Mouse (Mus musculus): ENCODE data around the gene Msh5. TPM values are rescaled to one million over a fixed set of nuclear protein-coding genes. Genes with fewer than 3 reads are reported as not detected.

Gene Msh5
- polyA plus RNA-seq (2015; fragmentation: Nextera tagmentation; extraction: Ambion mirVana): 1.4 and 3.0 TPM in 2 replicates

DNA sequence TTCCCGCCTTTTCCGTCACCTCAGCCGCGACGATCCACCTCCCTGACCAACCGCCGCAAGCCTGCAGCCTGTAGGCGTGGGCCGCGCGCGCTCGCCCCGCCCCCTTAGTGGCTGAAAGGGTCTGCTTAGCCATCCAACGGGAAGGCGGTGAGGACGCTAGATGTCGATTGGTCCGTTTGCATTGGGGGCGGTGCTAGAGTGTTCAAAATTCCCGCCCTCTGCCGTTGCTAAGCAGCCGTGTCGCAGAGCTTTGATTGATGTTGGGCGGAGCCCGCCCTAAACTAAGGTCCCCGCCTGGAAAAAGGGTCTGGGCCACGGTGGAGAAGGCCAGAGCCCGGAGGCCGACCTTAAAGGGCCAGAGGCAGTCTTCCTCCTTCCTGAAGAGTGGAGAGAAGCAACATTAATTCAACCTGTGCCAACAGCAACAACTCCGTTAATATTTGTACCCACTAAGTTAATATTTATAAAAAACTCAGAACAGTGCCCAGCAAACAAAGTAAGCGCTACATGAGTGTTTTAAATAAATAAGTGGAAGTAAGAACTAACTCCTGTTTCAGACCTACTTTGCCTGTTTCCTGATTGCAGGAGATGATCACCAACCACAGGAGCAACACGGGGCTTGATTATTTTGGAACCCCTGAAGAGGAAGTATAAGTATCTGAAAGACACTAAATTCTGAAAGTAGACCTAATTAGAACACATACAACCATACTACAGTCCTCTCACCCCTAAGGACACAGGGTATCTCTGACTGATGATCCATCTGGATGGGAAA lies at the start of gene Msh5:
Gene Msh5 (minus strand): TSS at position 65 of the 775 bp plus-strand sequence.
- H3K4me3 ChIP-seq (ENCODE audit: low read depth, low read length): peak within 1 kb of the TSS; percentile 51
- H3K4me2 ChIP-seq (replicated peaks; ENCODE audit: low read depth): peak within 1 kb of the TSS; percentile 94
- no peaks in the 10 kb centered on the region for H3K27me3 ChIP-seq (replicated peaks; ENCODE audit: control insufficient read depth, insufficient read depth, low read length)
- H3K4me1 ChIP-seq (replicated peaks; ENCODE audit: control insufficient read depth, insufficient read depth, low read length): peaks cover 12% of the 10 kb centered on the region
- no peak for TF ChIP-seq CTCF (IDR thresholded peaks at IDR 0.05; ENCODE audit: low read depth)
- peak within 1 kb of the TSS; percentile 97 for H3K27ac ChIP-seq (ENCODE audit: low read depth, low read length)
- H3K9me3 ChIP-seq (ENCODE audit: control insufficient read depth): no peaks in the 10 kb centered on the region
- under 1% methylated on average over 33 of the region's 33 CpGs for WGBS
- H3K9ac ChIP-seq (ENCODE audit: low read depth, low read length): peak within 1 kb of the TSS; percentile 79
- ATAC-seq: peak; percentile 91
- no peaks in the 10 kb centered on the region for H3K36me3 ChIP-seq (ENCODE audit: control insufficient read depth, insufficient read depth)

DNA sequence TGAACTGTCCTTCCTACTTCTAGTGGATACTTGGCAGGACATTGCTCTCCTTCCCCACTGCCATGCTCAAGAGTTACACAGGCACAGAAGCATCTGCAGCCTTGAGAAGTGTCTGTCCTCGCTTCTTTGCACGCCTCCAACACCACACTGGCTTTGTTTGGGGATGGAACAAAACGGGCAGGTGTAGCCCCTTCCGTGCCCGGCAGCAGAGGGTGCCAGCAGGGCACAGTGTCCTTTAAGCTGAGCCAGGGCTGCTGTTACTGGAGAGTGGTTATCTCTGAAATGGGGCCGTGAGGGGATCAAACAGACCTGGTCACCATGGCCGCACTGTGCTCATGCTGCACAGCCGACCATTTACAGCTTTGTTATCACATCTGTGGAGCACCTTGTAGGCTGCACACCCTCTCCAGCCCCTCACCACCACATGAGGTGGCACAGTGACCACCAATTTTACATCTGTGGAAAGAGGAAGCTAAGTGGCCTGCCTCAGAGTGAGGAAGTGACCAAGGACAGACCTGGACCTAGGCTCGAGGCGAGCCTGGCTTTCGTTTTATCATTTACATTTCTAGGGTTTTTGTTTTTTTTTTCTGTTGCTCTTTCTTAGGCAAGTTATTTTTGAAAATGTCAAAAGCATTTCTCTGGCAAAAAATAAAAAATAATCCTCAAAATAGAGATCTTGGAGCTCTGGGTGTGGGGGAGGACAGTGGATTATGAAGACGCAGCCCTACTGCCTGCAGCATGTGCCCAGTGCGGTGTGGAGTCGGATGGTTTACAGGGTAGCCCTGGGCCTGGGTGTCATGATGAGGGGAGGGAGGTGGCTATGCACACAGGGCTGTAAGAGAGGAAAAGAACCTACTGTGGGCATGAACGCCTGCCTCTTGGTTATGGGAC lies 48.2 kb upstream of the Msh5 start:
- no peaks in the 10 kb centered on the region for H3K9me3 ChIP-seq (ENCODE audit: control insufficient read depth)
- H3K36me3 ChIP-seq (ENCODE audit: control insufficient read depth, insufficient read depth): peaks cover 87% of the 10 kb centered on the region
- H3K4me3 ChIP-seq (ENCODE audit: low read depth, low read length): no peak overlapping the region
- no peak overlapping the region for H3K4me2 ChIP-seq (replicated peaks; ENCODE audit: low read depth)
- H3K9ac ChIP-seq (ENCODE audit: low read depth, low read length): no peak overlapping the region
- TF ChIP-seq CTCF (IDR thresholded peaks at IDR 0.05; ENCODE audit: low read depth): no peak
- H3K4me1 ChIP-seq (replicated peaks; ENCODE audit: control insufficient read depth, insufficient read depth, low read length): peaks cover 7% of the 10 kb centered on the region; the same call in 1 of the 2 replicates
- no peak overlapping the region for H3K27ac ChIP-seq (ENCODE audit: low read depth, low read length)
- 74% methylated on average over 15 of the region's 15 CpGs for WGBS
- ATAC-seq: no peak
- no peaks in the 10 kb centered on the region for H3K27me3 ChIP-seq (replicated peaks; ENCODE audit: control insufficient read depth, insufficient read depth, low read length)

DNA sequence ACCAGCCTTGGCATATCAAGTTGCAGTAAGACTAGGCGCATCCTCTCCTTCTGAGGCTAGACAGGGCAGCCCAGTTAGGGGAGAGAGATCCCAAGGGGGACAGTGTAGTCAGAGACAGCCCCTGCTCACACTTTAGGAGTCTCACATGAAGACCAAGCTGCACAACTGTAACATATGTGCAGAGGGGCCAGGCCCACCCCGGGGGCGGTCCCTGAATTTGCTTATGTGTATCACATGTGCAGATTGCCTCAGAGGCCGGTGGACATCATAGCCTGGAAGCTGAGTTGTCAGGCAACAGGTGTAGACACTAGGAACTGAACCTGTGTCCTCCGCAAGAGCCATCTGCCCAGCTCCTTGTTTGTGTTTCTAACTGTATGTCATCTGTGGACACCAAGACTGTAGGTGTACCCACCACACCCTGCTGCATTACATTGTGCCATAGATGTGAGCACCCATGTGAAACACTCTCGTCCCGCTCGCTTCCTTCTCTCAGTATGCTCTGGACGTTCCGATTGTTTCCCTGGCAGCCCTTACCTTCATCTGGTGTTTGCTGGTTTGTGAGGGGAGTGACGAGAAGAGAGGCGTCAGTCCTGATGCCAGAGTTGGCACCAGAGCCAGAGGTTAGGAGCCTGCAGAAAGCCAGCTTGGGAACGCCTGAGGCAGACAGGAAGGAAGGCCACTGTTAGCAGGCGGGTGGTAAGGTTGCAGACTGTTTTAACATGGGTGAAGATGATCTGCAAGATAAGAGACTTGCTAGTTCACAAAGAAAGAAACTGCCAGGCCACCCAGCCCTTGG lies 46.1 kb upstream of the Msh5 start:
- Histone ChIP-seq H3K4me3 (ENCODE audit: low read depth, low read length) (no peak overlapping the region), H3K27me3 (replicated peaks; ENCODE audit: control insufficient read depth, insufficient read depth, low read length) (no peaks in the 10 kb centered on the region), H3K4me2 (replicated peaks; ENCODE audit: low read depth) (no peak overlapping the region), H3K36me3 (ENCODE audit: control insufficient read depth, insufficient read depth) (peaks cover 66% of the 10 kb centered on the region), H3K9me3 (ENCODE audit: control insufficient read depth) (no peaks in the 10 kb centered on the region), H3K9ac (ENCODE audit: low read depth, low read length) (no peak overlapping the region), H3K4me1 (replicated peaks; ENCODE audit: control insufficient read depth, insufficient read depth, low read length) (peaks cover 8% of the 10 kb centered on the region; the same call in 1 of the 2 replicates), H3K27ac (ENCODE audit: low read depth, low read length) (no peak overlapping the region)
- ATAC-seq: no peak
- WGBS: 90% methylated on average over 14 of the region's 14 CpGs
- TF ChIP-seq CTCF (IDR thresholded peaks at IDR 0.05; ENCODE audit: low read depth): no peak

DNA sequence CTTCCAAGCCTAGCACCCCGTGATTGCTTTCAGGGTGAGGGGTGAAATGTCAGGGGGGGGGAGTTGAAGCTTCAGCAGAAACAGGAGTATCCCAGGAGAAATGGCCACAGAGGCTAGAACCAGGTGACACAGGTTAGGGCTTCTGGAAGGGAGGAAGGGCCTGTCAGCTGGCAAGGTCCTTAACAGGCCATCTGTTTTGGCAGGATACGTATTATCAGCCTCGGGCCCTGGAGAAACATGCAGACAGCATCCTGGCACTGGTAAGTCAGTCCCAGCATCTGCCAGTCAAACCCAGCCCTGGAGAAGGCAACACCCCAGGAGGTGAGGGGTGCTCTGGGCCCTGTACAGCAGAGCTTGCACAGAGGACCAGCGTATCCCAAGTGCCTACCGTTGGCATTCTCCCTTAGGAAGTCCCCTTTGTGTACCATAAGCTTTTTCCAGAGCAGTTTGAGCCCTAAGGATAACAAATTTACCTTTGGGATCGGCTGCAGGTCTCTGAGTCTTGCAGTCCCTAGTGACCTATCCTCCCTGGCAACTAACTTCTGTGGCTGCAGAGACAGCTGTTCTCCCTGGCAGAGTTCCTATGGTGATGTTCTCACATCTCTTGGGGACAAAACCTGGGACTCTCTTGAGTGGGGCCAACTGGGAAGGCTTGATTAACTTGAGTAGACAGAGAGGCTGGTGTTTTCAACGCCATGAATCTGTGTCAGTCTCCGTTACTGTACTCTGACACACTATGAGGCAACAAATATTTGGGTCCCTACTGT lies 43.8 kb upstream of the Msh5 start:
- no peaks in the 10 kb centered on the region for H3K9me3 ChIP-seq (ENCODE audit: control insufficient read depth)
- H3K4me2 ChIP-seq (replicated peaks; ENCODE audit: low read depth): peak overlapping the region; percentile 75
- peak overlapping the region; percentile 53; the same call in 1 of the 2 replicates for H3K9ac ChIP-seq (ENCODE audit: low read depth, low read length)
- H3K36me3 ChIP-seq (ENCODE audit: control insufficient read depth, insufficient read depth): peaks cover 44% of the 10 kb centered on the region
- H3K4me1 ChIP-seq (replicated peaks; ENCODE audit: control insufficient read depth, insufficient read depth, low read length): peaks cover 8% of the 10 kb centered on the region; the same call in 1 of the 2 replicates
- peak overlapping the region; percentile 64 for H3K4me3 ChIP-seq (ENCODE audit: low read depth, low read length)
- H3K27ac ChIP-seq (ENCODE audit: low read depth, low read length): peak overlapping the region; percentile 54; the same call in 1 of the 2 replicates
- ATAC-seq: no peak
- TF ChIP-seq CTCF (IDR thresholded peaks at IDR 0.05; ENCODE audit: low read depth): no peak
- 59% methylated on average over 8 of the region's 8 CpGs for WGBS
- H3K27me3 ChIP-seq (replicated peaks; ENCODE audit: control insufficient read depth, insufficient read depth, low read length): no peaks in the 10 kb centered on the region

DNA sequence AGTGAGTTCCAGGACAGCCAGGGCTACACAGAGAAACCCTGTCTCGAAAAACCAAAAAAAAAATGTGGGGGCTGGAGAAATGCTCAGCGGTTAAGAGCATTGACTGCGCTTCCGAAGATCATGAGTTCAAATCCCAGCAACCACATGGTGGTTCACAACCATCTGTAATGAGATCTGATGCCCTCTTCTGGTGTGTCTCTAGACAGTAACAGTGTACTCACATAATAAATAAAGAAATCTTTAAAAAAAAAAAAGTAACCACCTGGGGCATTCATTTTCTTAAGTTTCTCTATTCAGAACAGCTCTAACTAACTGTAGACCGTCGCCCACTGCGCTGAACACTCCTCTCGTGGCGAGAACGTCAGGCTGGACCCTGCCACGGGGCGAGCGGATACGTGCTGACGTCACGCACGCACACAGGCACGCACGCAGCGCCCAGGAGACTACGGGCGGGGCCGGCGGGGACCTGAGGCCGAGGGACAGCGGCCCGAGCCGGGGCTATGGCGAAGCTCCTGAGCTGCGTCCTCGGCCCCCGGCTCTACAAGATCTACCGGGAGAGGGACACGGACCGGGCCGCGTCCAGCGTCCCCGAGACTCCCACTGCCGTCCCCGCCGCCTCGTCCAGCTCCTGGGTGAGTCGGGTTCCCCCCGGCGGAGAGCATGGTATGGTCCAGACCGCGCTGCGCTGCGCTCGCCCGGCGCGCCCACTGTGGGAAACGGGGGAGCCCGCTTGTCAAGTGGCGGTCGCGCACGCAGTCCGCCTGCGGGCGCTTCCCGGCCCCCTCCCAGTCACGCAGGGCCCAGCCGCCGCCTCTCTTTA lies 42.5 kb upstream of the Msh5 start, which contains the start of gene Abhd16a:
Gene Abhd16a (plus strand): TSS at position 439 of the 820 bp plus-strand sequence.
- WGBS: 2% methylated on average over 67 of the region's 67 CpGs
- Histone ChIP-seq H3K9me3 (ENCODE audit: control insufficient read depth) (no peaks in the 10 kb centered on the region), H3K4me3 (ENCODE audit: low read depth, low read length) (peak within 1 kb of the TSS; percentile 64)

More for the DNA sequence above, 42.5 kb upstream of the Msh5 start, which contains the start of gene Abhd16a:
- ATAC-seq: peak; percentile 98
- peak; percentile 32 for TF ChIP-seq CTCF (IDR thresholded peaks at IDR 0.05; ENCODE audit: low read depth)
- no peaks in the 10 kb centered on the region for H3K27me3 ChIP-seq (replicated peaks; ENCODE audit: control insufficient read depth, insufficient read depth, low read length)
- peak within 1 kb of the TSS; percentile 78 for H3K9ac ChIP-seq (ENCODE audit: low read depth, low read length)
- peaks cover 32% of the 10 kb centered on the region for H3K36me3 ChIP-seq (ENCODE audit: control insufficient read depth, insufficient read depth)
- peaks cover 8% of the 10 kb centered on the region; the same call in 1 of the 2 replicates for H3K4me1 ChIP-seq (replicated peaks; ENCODE audit: control insufficient read depth, insufficient read depth, low read length)
- peak within 1 kb of the TSS; percentile 75 for H3K4me2 ChIP-seq (replicated peaks; ENCODE audit: low read depth)
- H3K27ac ChIP-seq (ENCODE audit: low read depth, low read length): peak within 1 kb of the TSS; percentile 91
